Mouse (Mus musculus): ENCODE measurements around the gene Gpha2. TPM values are rescaled to one million over a fixed set of nuclear protein-coding genes. Genes with fewer than 3 reads are reported as not detected.

Gene Gpha2
- polyA plus RNA-seq, 1 experiment: 0.16 TPM

- DNase-seq: peak; percentile 99
- WGBS: under 1% methylated on average over 104 of the region's 106 CpGs
- H3K27me3 ChIP-seq (replicated peaks; ENCODE audit: control insufficient read depth, insufficient read depth, low read length): no peaks in the 10 kb centered on the region
- H3K27ac ChIP-seq (ENCODE audit: insufficient read depth, low read depth, low read length): peak within 1 kb of the TSS; percentile 73
- H3K4me3 ChIP-seq (ENCODE audit: insufficient read depth, low read depth, low read length): peak within 1 kb of the TSS; percentile 90
- peaks cover 46% of the 10 kb centered on the region for H3K4me1 ChIP-seq (ENCODE audit: control insufficient read depth, insufficient read depth, low read length)
- no peaks in the 10 kb centered on the region for H3K36me3 ChIP-seq (ENCODE audit: control insufficient read depth, insufficient read depth, low read length)
- TF ChIP-seq POLR2A (IDR thresholded peaks at IDR 0.05; ENCODE audit: low read depth, low read length) (peak; percentile 61), CTCF (conservative IDR thresholded peaks at IDR 0.05; ENCODE audit: insufficient read depth, insufficient read length, low read depth, low read length) (peak; percentile 70)
Observed at GRCm38 (mm10) chr19:6276426-6277421, 50.5 kb downstream of the Gpha2 start, which contains the start of gene Ehd1. TSS of gene Ehd1 (plus strand) at chr19:6276725.

Other genes starting within 250 kb of the Gpha2 start
- not detected in 2 replicates for gene Slc22a20, start 240.2 kb upstream of the Gpha2 start, polyA plus RNA-seq (2012; rRNA removed)
- 36.0 and 38.0 TPM in 2 replicates for gene Capn1, start 210.5 kb upstream of the Gpha2 start, polyA plus RNA-seq (2012; rRNA removed)
- 31.5 and 32.8 TPM in 2 replicates for gene Syvn1, start 179.8 kb upstream of the Gpha2 start, polyA plus RNA-seq (2012; rRNA removed)
- 32.0 and 37.3 TPM in 2 replicates for gene Mrpl49, start 168.6 kb upstream of the Gpha2 start, polyA plus RNA-seq (2012; rRNA removed)
- gene Fau, start 168.5 kb upstream of the Gpha2 start, polyA plus RNA-seq (2012; rRNA removed): 882 and 1,017 TPM in 2 replicates
- 42.3 and 57.7 TPM in 2 replicates for gene Znhit2, start 165.2 kb upstream of the Gpha2 start, polyA plus RNA-seq (2012; rRNA removed)
- gene Tm7sf2, start 158.0 kb upstream of the Gpha2 start, polyA plus RNA-seq (2012; rRNA removed): 31.2 and 38.4 TPM in 2 replicates
- 65.0 and 67.1 TPM in 2 replicates for gene Vps51, start 149.1 kb upstream of the Gpha2 start, polyA plus RNA-seq (2012; rRNA removed)
- 0.58 TPM in 1 of 2 replicates, not detected in the other for gene Tmem262, start 146.3 kb upstream of the Gpha2 start, polyA plus RNA-seq (2012; rRNA removed)
- gene Gm28374, start 144.1 kb upstream of the Gpha2 start, polyA plus RNA-seq (2012; rRNA removed): not detected in 2 replicates
- gene Zfpl1, start 141.4 kb upstream of the Gpha2 start, polyA plus RNA-seq (2012; rRNA removed): 70.2 and 77.1 TPM in 2 replicates
- 0.37 and 0.67 TPM in 2 replicates for gene Cdca5, start 141.4 kb upstream of the Gpha2 start, polyA plus RNA-seq (2012; rRNA removed)
- not detected in 2 replicates for gene AC131692.1, start 132.0 kb upstream of the Gpha2 start, polyA plus RNA-seq (2012; rRNA removed)
- 2.0 and 2.1 TPM in 2 replicates for gene Naaladl1, start 120.6 kb upstream of the Gpha2 start, polyA plus RNA-seq (2012; rRNA removed)
- 23.8 and 30.3 TPM in 2 replicates for gene Sac3d1, start 107.7 kb upstream of the Gpha2 start, polyA plus RNA-seq (2012; rRNA removed)
- gene Snx15, start 98.1 kb upstream of the Gpha2 start, polyA plus RNA-seq (2012; rRNA removed): 28.7 and 35.0 TPM in 2 replicates
- 4.8 and 5.5 TPM in 2 replicates for gene Batf2, start 85.4 kb upstream of the Gpha2 start, polyA plus RNA-seq (2012; rRNA removed)
- gene Arl2, start 84.8 kb upstream of the Gpha2 start, polyA plus RNA-seq (2012; rRNA removed): 144 and 157 TPM in 2 replicates
- 0.16 and 0.28 TPM in 2 replicates for gene Majin, start 42.0 kb upstream of the Gpha2 start, polyA plus RNA-seq (2012; rRNA removed)
- 32.1 and 36.5 TPM in 2 replicates for gene Ppp2r5b, start 9.5 kb downstream of the Gpha2 start, polyA plus RNA-seq (2012; rRNA removed)
- 27.4 and 33.2 TPM in 2 replicates for gene Atg2a, start 15.3 kb downstream of the Gpha2 start, polyA plus RNA-seq (2012; rRNA removed)
- 224 and 317 TPM in 2 replicates for gene Ehd1, start 50.3 kb downstream of the Gpha2 start, polyA plus RNA-seq (2012; rRNA removed)
- gene Cdc42bpg, start 80.1 kb downstream of the Gpha2 start, polyA plus RNA-seq (2012; rRNA removed): 26.6 and 31.1 TPM in 2 replicates
- gene Men1, start 108.6 kb downstream of the Gpha2 start, polyA plus RNA-seq (2012; rRNA removed): 49.5 and 63.2 TPM in 2 replicates
- 92.3 and 145 TPM in 2 replicates for gene Map4k2, start 114.8 kb downstream of the Gpha2 start, polyA plus RNA-seq (2012; rRNA removed)
- 71.3 and 76.3 TPM in 2 replicates for gene Sf1, start 137.3 kb downstream of the Gpha2 start, polyA plus RNA-seq (2012; rRNA removed)
- gene Pygm, start 158.0 kb downstream of the Gpha2 start, polyA plus RNA-seq (2012; rRNA removed): 15.0 and 47.1 TPM in 2 replicates
- gene Rasgrp2, start 173.0 kb downstream of the Gpha2 start, polyA plus RNA-seq (2012; rRNA removed): 76.8 and 90.0 TPM in 2 replicates
- gene Nrxn2, start 192.4 kb downstream of the Gpha2 start, polyA plus RNA-seq (2012; rRNA removed): 5.9 and 6.4 TPM in 2 replicates